ENCODE assay signal across 34 mouse cellular contexts in genomic region chr8:122428163-122428562, GRCm38 (mm10). TPM values are rescaled to one million over a fixed set of nuclear protein-coding genes. Genes with fewer than 3 reads are reported as not detected.
DNase-seq lines count a peak whose midpoint lies in the region; TF ChIP-seq lines count a peak whose summit lies in the region.
"Had no signal": no experiment of that assay in that cellular context is flagged by ENCODE, and none has a peak within 500 bp of the region (broad histone marks: within the 10 kb centered on the region; RNA-seq: fewer than 3 reads in every experiment).

No protein-coding gene starts in this region.

- H3K36me3 ChIP-seq in MEL (ENCODE audit: control insufficient read depth in 1 of 2, insufficient read depth in 2 of 2, low read length in 2 of 2) (peaks cover 0 to 27% of the 10 kb centered on the region in 2 experiments; a peak in 2 of 4 replicates), macrophage (ENCODE audit: inconsistent target) (peaks cover 59% of the 10 kb centered on the region)
- H3K36me3 ChIP-seq: forebrain, embryonic 12.5 days; hindbrain, embryonic 12.5 days had no signal

- no peak for TF ChIP-seq CTCF in MEL (IDR thresholded peaks at IDR 0.05 in 2 of 3, conservative IDR thresholded peaks at IDR 0.05 in 1 of 3; ENCODE audit: control insufficient read depth in 1 of 3, insufficient read depth in 1 of 3, low read depth in 2 of 3, low read length in 3 of 3, poor library complexity in 1 of 3, severe bottlenecking in 1 of 3)

- H3K4me1 ChIP-seq in MEL (ENCODE audit: control insufficient read depth in 1 of 2, insufficient read depth in 2 of 2, low read length in 2 of 2) = peaks cover 10 to 34% of the 10 kb centered on the region in 2 experiments

- H3K9me3 ChIP-seq in MEL (replicated peaks; ENCODE audit: insufficient read depth, low read length) = no peaks in the 10 kb centered on the region
- H3K9me3 ChIP-seq: embryonic facial prominence, embryonic 10.5 days; embryonic facial prominence, embryonic 13.5 days; forebrain, embryonic 12.5 days; hindbrain, embryonic 12.5 days; hindbrain, embryonic 15.5 days had no signal

- H3K27ac ChIP-seq in MEL (ENCODE audit: control insufficient read depth, low read depth, low read length) = peak overlapping the region; percentile 80
- 0 out of 2 replicates have a peak overlapping the region, but pooled peaks have one; percentile 97 for H3K27ac ChIP-seq in macrophage
- H3K27ac ChIP-seq: embryonic facial prominence, embryonic 10.5 days; embryonic facial prominence, embryonic 13.5 days; forebrain, embryonic 12.5 days; hindbrain, embryonic 12.5 days; hindbrain, embryonic 15.5 days had no signal

- no peaks in the 10 kb centered on the region for H3K27me3 ChIP-seq in MEL (ENCODE audit: control insufficient read depth in 1 of 2, insufficient read depth in 2 of 2, low read length in 2 of 2)
- H3K27me3 ChIP-seq: embryonic facial prominence, embryonic 13.5 days; hindbrain, embryonic 12.5 days; Patski had no signal

- H3K9ac ChIP-seq in MEL (ENCODE audit: control insufficient read depth, low read depth, low read length, poor library complexity, severe bottlenecking) = peak overlapping the region; percentile 56
- H3K9ac ChIP-seq: embryonic facial prominence, embryonic 13.5 days; forebrain, embryonic 12.5 days; hindbrain, embryonic 12.5 days; hindbrain, embryonic 15.5 days had no signal

- TF ChIP-seq POLR2A in MEL (IDR thresholded peaks at IDR 0.05; ENCODE audit: control insufficient read depth in 1 of 2, insufficient read depth in 1 of 2, low read depth in 1 of 2, low read length in 2 of 2, poor library complexity in 1 of 2) = peak in 1 of 2 experiments; percentile 61; a peak in 2 of 4 replicates

- peak; percentile 17 to 82; a peak in 2 of 4 replicates for TF ChIP-seq EP300 in MEL (IDR thresholded peaks at IDR 0.05; ENCODE audit: low read depth in 1 of 2, low read length in 2 of 2)

- WGBS in macrophage (ENCODE audit: missing documents) = 74% methylated on average over 9 of the region's 9 CpGs

- peak; percentile 26 for DNase-seq in lung, postnatal 25 days (ENCODE audit: low spot score)
- no peak for DNase-seq in lung, postnatal 10 days
- peak; percentile 63 to 72 for DNase-seq in B cell, adult 2 months
- DNase-seq in MEL (ENCODE audit: low read depth, low spot score) = peak; percentile 82
- no peak for DNase-seq in urinary bladder, postnatal 25 days (ENCODE audit: low spot score)
- DNase-seq in left cerebral cortex, adult 11 months (ENCODE audit: low spot score) = no peak
- no peak for DNase-seq in layer of hippocampus, postnatal 36 days
- DNase-seq: adrenal gland, adult 2 months; adrenal gland, postnatal 14 days; cerebellum, adult 11-12 months; cerebellum, adult 8-10 months; cerebellum, postnatal 36 days; embryo, embryonic 11 days; gastrocnemius, postnatal 14 days; heart, adult 11 months had no signal

- no peak for TF ChIP-seq RAD21 in MEL (IDR thresholded peaks at IDR 0.05; ENCODE audit: low read depth, low read length)

- H3K4me3 ChIP-seq in MEL (ENCODE audit: control insufficient read depth in 1 of 2, insufficient read depth in 1 of 2, low read depth in 2 of 2, low read length in 2 of 2) = peak overlapping the region in 1 of 2 experiments; percentile 12; a peak in 1 of 4 replicates
- H3K4me3 ChIP-seq in macrophage (ENCODE audit: inconsistent target) = no peak overlapping the region
- H3K4me3 ChIP-seq: embryonic facial prominence, embryonic 10.5 days; embryonic facial prominence, embryonic 13.5 days; erythroblast, embryonic 14.5 days; forebrain, embryonic 12.5 days; hindbrain, embryonic 12.5 days; hindbrain, embryonic 15.5 days had no signal

- H3K79me2 ChIP-seq in MEL (ENCODE audit: control insufficient read depth, insufficient read depth, low read length, poor library complexity) (peaks cover 26% of the 10 kb centered on the region), macrophage (ENCODE audit: inconsistent target) (peaks cover 78% of the 10 kb centered on the region)

TF ChIP-seq in MEL, 35 proteins besides CTCF, POLR2A, EP300 and RAD21 (continues in another document):
- TF ChIP-seq USF2 (IDR thresholded peaks at IDR 0.05; ENCODE audit: borderline replicate concordance in 1 of 2, insufficient read depth in 1 of 2, low read depth in 1 of 2, low read length in 2 of 2) (no peak), HCFC1 (IDR thresholded peaks at IDR 0.05; ENCODE audit: low read depth, low read length) (peak; percentile 66), POLR2AphosphoS5 (IDR thresholded peaks at IDR 0.05; ENCODE audit: borderline replicate concordance, low read depth, low read length) (no peak), ZC3H11A (IDR thresholded peaks at IDR 0.05; ENCODE audit: low read depth, low read length) (no peak), MYC (IDR thresholded peaks at IDR 0.05; ENCODE audit: low read depth, low read length) (0 out of 2 replicates have a peak, but pooled peaks have one; percentile 68), SMC3 (IDR thresholded peaks at IDR 0.05; ENCODE audit: low read depth, low read length) (no peak), USF1 (IDR thresholded peaks at IDR 0.05; ENCODE audit: low read depth, low read length) (no peak), MAX (IDR thresholded peaks at IDR 0.05; ENCODE audit: low read length) (0 out of 2 replicates have a peak, but pooled peaks have one; percentile 35), MAZ (IDR thresholded peaks at IDR 0.05; ENCODE audit: low read depth, low read length) (peak; percentile 36; the same call in 1 of the 2 replicates), UBTF (IDR thresholded peaks at IDR 0.05; ENCODE audit: borderline replicate concordance, insufficient read depth, low read depth, low read length) (no peak), RCOR1 (IDR thresholded peaks at IDR 0.05; ENCODE audit: low read depth, low read length) (no peak), TBP (IDR thresholded peaks at IDR 0.05; ENCODE audit: low read depth, low read length) (0 out of 2 replicates have a peak, but pooled peaks have one; percentile 39), NELFE (IDR thresholded peaks at IDR 0.05; ENCODE audit: low read depth, low read length) (peak; percentile 17; the same call in 1 of the 2 replicates), E2F4 (IDR thresholded peaks at IDR 0.05; ENCODE audit: borderline replicate concordance, low read depth, low read length) (no peak), MXI1 (IDR thresholded peaks at IDR 0.05; ENCODE audit: low read depth, low read length) (no peak; the same call in 1 of the 2 replicates), ETS1 (IDR thresholded peaks at IDR 0.05; ENCODE audit: low read depth, low read length) (peak; percentile 62; the same call in 1 of the 2 replicates), MAFK (IDR thresholded peaks at IDR 0.05; ENCODE audit: borderline replicate concordance, low read depth, low read length) (no peak)

RNA-seq across cellular contexts. Expression of gene Cyba, which starts 4.6 kb away (rescaled TPM):
- total RNA-seq in MEL (2012; rRNA removed) = 299 and 344 TPM in 2 replicates
- polyA plus RNA-seq in MEL (2012; ENCODE audit: insufficient read depth in 1 of 2, insufficient read length in 2 of 2, low read depth in 1 of 2, low replicate concordance in 2 of 2, missing spikeins in 1 of 2) (100 to 1,000 TPM; 321 to 338 TPM), macrophage (2018) (942 to 2,075 TPM (median 1,538 TPM) in 3 replicates)
- total RNA-seq in macrophage (2018; cell fraction: chromatin; rRNA removed) = 100 to 1,000 TPM; 119 to 282 (median 191) TPM
- total RNA-seq in macrophage (2018; cell fraction: cytosol; rRNA removed) = 1,000 to 10,000 TPM; 1,658 to 2,145 (median 1,843) TPM
- total RNA-seq in macrophage (2018; cell fraction: nucleus; rRNA removed) = 100 to 1,000 TPM; 253 to 930 (median 676) TPM
- total RNA-seq in layer of hippocampus, postnatal 36 days (2021) = 10 to 100 TPM; 10.0 to 10.2 TPM

RNA-seq across cellular contexts. Expression of gene Il17c, which starts 6.3 kb away (rescaled TPM):
- not detected in 2 replicates for total RNA-seq in MEL (2012; rRNA removed)
- polyA plus RNA-seq in MEL (2012; ENCODE audit: insufficient read depth in 1 of 2, insufficient read length in 2 of 2, low read depth in 1 of 2, low replicate concordance in 2 of 2, missing spikeins in 1 of 2) (under 1 TPM in 1 of 2 experiments, not detected in 1; 0.43 TPM), macrophage (2018) (not detected in 3 replicates)
- total RNA-seq in macrophage (2018; cell fraction: chromatin; rRNA removed) = 1 to 10 TPM in 2 of 26 experiments, not detected in 24; 1.0 to 1.6 TPM
- not detected for total RNA-seq in macrophage (2018; cell fraction: cytosol; rRNA removed)
- under 1 TPM in 1 of 26 experiments, not detected in 25; 0.85 TPM for total RNA-seq in macrophage (2018; cell fraction: nucleus; rRNA removed)
- total RNA-seq in layer of hippocampus, postnatal 36 days (2021) = not detected
- total RNA-seq: adrenal gland, adult 2 months; adrenal gland, postnatal 14 days; adrenal gland, postnatal 4 days; gastrocnemius, adult 18-20 months; gastrocnemius, postnatal 14 days; gastrocnemius, postnatal 4 days; heart, adult 8-10 months; heart, postnatal 25 days; hematopoietic stem cell, adult 5-6 weeks had no signal
- polyA plus RNA-seq: erythroblast, embryonic 14.5 days; forebrain, embryonic 12.5 days; forebrain, embryonic 16.5 days; heart, embryonic 11.5 days; heart, embryonic 14.5 days; heart, postnatal 0 days; hindbrain, embryonic 12.5 days; hindbrain, embryonic 15.5 days had no signal

RNA-seq across cellular contexts. Expression of gene Mvd, which starts 15.1 kb away (rescaled TPM):
- 20.6 and 20.8 TPM in 2 replicates for total RNA-seq in MEL (2012; rRNA removed)
- 10 to 100 TPM in 1 of 2 experiments, not detected in 1; 25.5 TPM for polyA plus RNA-seq in MEL (2012; ENCODE audit: insufficient read depth in 1 of 2, insufficient read length in 2 of 2, low read depth in 1 of 2, low replicate concordance in 2 of 2, missing spikeins in 1 of 2)
- total RNA-seq in macrophage (2018; cell fraction: chromatin; rRNA removed) = 10 to 100 TPM in 5 of 26 experiments, 1 to 10 TPM in 21; 1.2 to 19.0 (median 6.8) TPM
- 10 to 100 TPM in 25 of 26 experiments, 1 to 10 TPM in 1; 9.4 to 39.5 (median 26.3) TPM for total RNA-seq in macrophage (2018; cell fraction: cytosol; rRNA removed)
- 10 to 100 TPM in 12 of 26 experiments, 1 to 10 TPM in 14; 3.9 to 27.0 (median 9.5) TPM for total RNA-seq in macrophage (2018; cell fraction: nucleus; rRNA removed)
- 10.1 to 40.6 TPM (median 23.8 TPM) in 3 replicates for polyA plus RNA-seq in macrophage (2018)
- total RNA-seq in layer of hippocampus, postnatal 36 days (2021) = 10 to 100 TPM; 19.1 to 20.6 TPM

RNA-seq across cellular contexts. Expression of gene Snai3, which starts 32.4 kb away (rescaled TPM):
- not detected in 2 replicates for total RNA-seq in MEL (2012; rRNA removed)
- polyA plus RNA-seq in MEL (2012; ENCODE audit: insufficient read depth in 1 of 2, insufficient read length in 2 of 2, low read depth in 1 of 2, low replicate concordance in 2 of 2, missing spikeins in 1 of 2) (under 1 TPM in 1 of 2 experiments, not detected in 1; 0.06 TPM), macrophage (2018) (not detected in 3 replicates)
- not detected for total RNA-seq in macrophage (2018; cell fraction: chromatin; rRNA removed)
- under 1 TPM in 1 of 26 experiments, not detected in 25; 0.07 TPM for total RNA-seq in macrophage (2018; cell fraction: cytosol; rRNA removed)
- under 1 TPM in 1 of 26 experiments, not detected in 25; 0.55 TPM for total RNA-seq in macrophage (2018; cell fraction: nucleus; rRNA removed)
- total RNA-seq in layer of hippocampus, postnatal 36 days (2021) = not detected
- total RNA-seq: adrenal gland, adult 2 months; adrenal gland, postnatal 14 days; hematopoietic stem cell, adult 5-6 weeks had no signal
- polyA plus RNA-seq: brain, embryonic 14.5 days; erythroblast, embryonic 14.5 days; forebrain, embryonic 12.5 days; forebrain, embryonic 16.5 days; hindbrain, embryonic 12.5 days; hindbrain, embryonic 15.5 days had no signal

RNA-seq across cellular contexts. Expression of gene Rnf166, which starts 47.7 kb away (rescaled TPM):
- total RNA-seq in MEL (2012; rRNA removed) = 12.0 and 18.6 TPM in 2 replicates
- polyA plus RNA-seq in MEL (2012; ENCODE audit: insufficient read depth in 1 of 2, insufficient read length in 2 of 2, low read depth in 1 of 2, low replicate concordance in 2 of 2, missing spikeins in 1 of 2) (10 to 100 TPM in 1 of 2 experiments, not detected in 1; 37.7 TPM), macrophage (2018) (36.6 to 108 TPM (median 59.1 TPM) in 3 replicates)
- 10 to 100 TPM in 22 of 26 experiments, 1 to 10 TPM in 4; 8.0 to 59.5 (median 25.5) TPM for total RNA-seq in macrophage (2018; cell fraction: chromatin; rRNA removed)
- total RNA-seq in macrophage (2018; cell fraction: cytosol; rRNA removed) = 10 to 100 TPM; 23.2 to 74.7 (median 45.6) TPM
- 10 to 100 TPM; 11.1 to 68.5 (median 26.6) TPM for total RNA-seq in macrophage (2018; cell fraction: nucleus; rRNA removed)
- total RNA-seq in layer of hippocampus, postnatal 36 days (2021) = 10 to 100 TPM; 31.8 to 36.3 TPM

Comparison
In these comparisons a context has a peak if more than half of its experiments do, and no peak if none do; other contexts are left out.
1. DNase-seq: peak in lung, postnatal 25 days (single experiment), B cell, adult 2 months (2 of 2) and MEL (single experiment); none in lung, postnatal 10 days (single experiment), urinary bladder, postnatal 25 days (single experiment), left cerebral cortex, adult 11 months (single experiment) and layer of hippocampus, postnatal 36 days (0 of 2).
2. RNA of gene Cyba, which starts 4.6 kb away (total RNA-seq): 299 to 344 TPM in MEL; 10.0 to 10.2 TPM in layer of hippocampus, postnatal 36 days; every median in the first group is over 10 times any median in the second.